Mouse (Mus musculus): ENCODE data around the gene Parp1.
A peak's percentile ranks its signal among the peaks of the same experiment; 100 is the strongest.
"Not testable (repeated sequence)": the region's sequence is repeated elsewhere in the genome, so short reads cannot be mapped to it uniquely, and the experiment has no call there.

The Parp1 gene

GRCm38 (mm10) chr1:180626141-180626540, 57.4 kb downstream of the Parp1 start:
- no peak for DNase-seq (ENCODE audit: extremely low read depth, low read depth)

GRCm38 (mm10) chr1:180637796-180638195, 69.1 kb downstream of the Parp1 start:
- not testable (repeated sequence) for DNase-seq (ENCODE audit: extremely low read depth, low read depth)

GRCm38 (mm10) chr1:180639416-180640401, 71.0 kb downstream of the Parp1 start:
- DNase-seq (ENCODE audit: extremely low read depth, low read depth) = no peak

- no peak for DNase-seq (ENCODE audit: extremely low read depth, low read depth)
Measured at GRCm38 (mm10) chr1:180640605-180641125, 71.9 kb downstream of the Parp1 start.

GRCm38 (mm10) chr1:180641137-180641517, 72.4 kb downstream of the Parp1 start, which contains the start of gene Lin9:
Gene Lin9 (plus strand): TSS chr1:180641150.
- DNase-seq (ENCODE audit: extremely low read depth, low read depth) = peak; percentile 55

GRCm38 (mm10) chr1:180641518-180642227, 72.9 kb downstream of the Parp1 start:
- DNase-seq (ENCODE audit: extremely low read depth, low read depth) = no peak

DNA sequence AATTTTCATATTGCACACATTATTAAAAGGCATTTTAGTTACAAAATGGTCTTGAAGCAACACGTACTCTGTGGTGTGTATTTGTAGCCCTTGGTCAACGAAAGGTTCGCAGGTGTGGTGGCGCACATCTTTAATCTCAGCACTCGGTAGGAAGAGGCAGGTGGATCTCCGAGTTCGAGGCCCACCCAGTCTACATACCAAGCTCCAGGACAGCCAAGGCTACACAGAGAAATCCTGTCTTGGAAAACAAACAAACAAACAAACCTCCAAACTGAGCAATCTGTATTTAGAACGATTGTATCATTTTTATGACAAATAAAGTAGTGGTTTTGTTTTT, 73.5 kb downstream of the Parp1 start:
- no peak for DNase-seq (ENCODE audit: extremely low read depth, low read depth)
